Mouse (Mus musculus) thymus, adult 2 months (tissue): ENCODE results near the gene Trmt1. TPM values are rescaled to one million over a fixed set of nuclear protein-coding genes. Genes with fewer than 3 reads are reported as not detected.
"Not testable (repeated sequence)": the region's sequence is repeated elsewhere in the genome, so short reads cannot be mapped to it uniquely, and the experiment has no call there.

Source experiments
- DNase-seq: peaks from one replicate; pipeline ENCODE4 v3.0.0; 2021
- H3K27ac ChIP-seq: fragments of 200-500 bp; 2 replicates; pipeline ENCODE4 v1.5.1; 2012; ENCODE audit warnings: low read length, control low read depth; ENCODE audit not compliant: control insufficient read depth, insufficient read depth
- H3K27me3 ChIP-seq: fragments of 200-500 bp; 2 replicates; pipeline ENCODE4 v1.6.1; 2012; ENCODE audit warnings: mild to moderate bottlenecking, low read length, moderate library complexity, mixed read lengths; ENCODE audit not compliant: control insufficient read depth, insufficient read depth
- H3K36me3 ChIP-seq: fragments of 200-500 bp; 2 replicates; pipeline ENCODE4 v1.6.1; 2012; ENCODE audit warnings: mild to moderate bottlenecking, low read length, moderate library complexity; ENCODE audit not compliant: control insufficient read depth, insufficient read depth
- H3K4me1 ChIP-seq: fragments of 200-500 bp; replicated peaks from 2 replicates; pipeline ENCODE4 v1.6.1; 2012; ENCODE audit warnings: low read length; ENCODE audit not compliant: control insufficient read depth, insufficient read depth
- H3K4me3 ChIP-seq: fragments of 200-500 bp; 2 replicates; pipeline ENCODE4 v1.5.1; 2012; ENCODE audit warnings: mild to moderate bottlenecking, low read length, control low read depth, moderate library complexity; ENCODE audit not compliant: control insufficient read depth, insufficient read depth
- CTCF ChIP-seq: fragments of 200-500 bp; IDR thresholded peaks from 2 replicates; pipeline ENCODE4 v1.5.1; 2012; ENCODE audit warnings: mild to moderate bottlenecking, control low read depth, low read length, moderate library complexity, borderline replicate concordance; ENCODE audit not compliant: control insufficient read depth, poor library complexity, insufficient read depth; ENCODE audit errors: extremely low read depth
- POLR2A ChIP-seq: fragments of 200-500 bp; IDR thresholded peaks from 2 replicates; pipeline ENCODE4 v1.6.1; 2012; ENCODE audit warnings: mild to moderate bottlenecking, low read length, control low read depth, moderate library complexity; ENCODE audit not compliant: control insufficient read depth, poor library complexity, insufficient read depth; ENCODE audit errors: extremely low read depth
- WGBS: fragments of 180-500 bp; shearing (Covaris S2); methylation state at CpG from one replicate; pipeline ENCODE4 v1.1.7; 2018; 5-methylcytosine and 5-hydroxymethylcytosine counted together
- polyA plus RNA-seq: library from polyadenylated mRNA; depleted of rRNA; stranded (reverse); fragments of >200 nt; gene quantifications from 2 replicates; pipeline ENCODE4 v1.2.3, GENCODE M21; 2012

The Trmt1 gene
- polyA plus RNA-seq, 1 experiment: 169 TPM

DNA sequence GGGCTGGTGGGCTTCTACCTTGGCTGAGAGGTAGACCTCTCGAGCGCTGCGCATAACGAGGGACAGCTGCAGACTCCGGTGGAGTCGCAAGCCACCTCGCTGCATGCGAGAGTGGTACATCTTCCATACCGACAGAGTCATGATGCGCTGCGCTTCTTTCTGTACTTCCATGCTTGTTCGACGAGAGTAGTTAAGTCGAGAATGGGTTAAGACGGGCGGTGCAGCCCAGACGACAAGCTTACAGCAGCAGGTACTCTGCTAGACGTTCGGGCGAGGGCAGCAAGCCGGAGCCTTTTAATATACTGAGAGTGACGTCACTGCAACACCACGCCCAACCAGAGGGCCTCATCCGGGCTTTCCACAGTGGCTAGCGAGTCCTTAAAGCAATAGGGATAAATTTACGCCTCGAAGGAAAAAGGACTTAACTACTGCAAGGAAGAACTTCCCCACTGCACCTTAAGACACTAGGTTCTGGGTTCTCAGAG lies 23.5 kb upstream of the Trmt1 start, which contains the start of gene Ier2:
TSS of gene Ier2 (minus strand) at position 272 of the 485 bp plus-strand sequence.
- no peak for TF ChIP-seq CTCF
- peak; percentile 98 for TF ChIP-seq POLR2A
- peak within 1 kb of the TSS; percentile 91 for H3K27ac ChIP-seq
- H3K27me3 ChIP-seq: no peaks in the 10 kb centered on the region
- H3K4me3 ChIP-seq: peak within 1 kb of the TSS; percentile 77
- peak; percentile 88 for DNase-seq
- no peaks in the 10 kb centered on the region for H3K36me3 ChIP-seq
- under 1% methylated on average over 27 of the region's 27 CpGs for WGBS
- peaks cover 26% of the 10 kb centered on the region for H3K4me1 ChIP-seq

DNA sequence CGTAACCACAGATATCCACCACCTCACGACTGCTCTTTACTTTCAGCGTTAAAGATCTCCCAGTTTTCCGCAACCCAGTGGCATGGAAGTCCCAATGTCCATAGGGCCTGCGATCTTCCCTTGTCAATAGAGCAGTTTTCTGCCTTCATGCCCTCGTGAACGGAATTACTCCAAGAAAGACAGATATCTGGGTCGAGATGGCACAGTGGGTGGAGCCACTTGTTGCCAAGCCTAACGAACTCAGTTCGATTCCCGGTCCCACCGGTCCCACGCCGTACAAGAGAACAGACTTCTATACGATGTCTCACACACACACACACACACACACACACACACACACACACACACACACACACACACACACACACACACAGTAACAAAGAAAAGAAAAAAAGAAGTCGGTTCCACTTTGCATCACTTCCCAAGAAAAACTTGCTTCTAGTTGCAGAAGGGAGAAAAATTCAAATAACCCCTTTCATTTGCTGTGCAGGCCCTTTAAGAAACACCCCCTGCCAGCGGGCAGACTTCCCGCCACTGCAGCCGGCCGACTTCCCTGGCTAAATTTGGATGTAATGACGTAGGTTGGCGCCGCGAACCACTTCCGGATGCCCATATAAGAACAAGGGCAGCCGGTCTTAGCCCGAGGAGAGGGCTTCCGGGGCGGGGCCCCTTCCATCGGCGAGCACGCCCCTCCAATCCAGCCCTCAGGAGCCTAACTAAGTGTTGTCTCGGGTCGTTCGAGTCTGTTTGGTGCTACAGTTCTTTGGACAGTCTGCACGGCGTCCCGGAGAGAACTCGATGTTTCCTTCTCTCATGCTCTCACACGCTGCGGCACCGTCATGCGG lies 22.4 kb upstream of the Trmt1 start:
- H3K4me3 ChIP-seq: peak overlapping the region; percentile 77
- peak overlapping the region; percentile 85 for H3K27ac ChIP-seq
- H3K27me3 ChIP-seq: no peaks in the 10 kb centered on the region
- no peaks in the 10 kb centered on the region for H3K36me3 ChIP-seq
- DNase-seq: peak; percentile 93
- TF ChIP-seq CTCF (0 out of 2 replicates have a peak, but pooled peaks have one; percentile 40), POLR2A (peak; percentile 70; the same call in 1 of the 2 replicates)
- H3K4me1 ChIP-seq: peaks cover 26% of the 10 kb centered on the region
- WGBS: 3% methylated on average over 43 of the region's 43 CpGs

DNA sequence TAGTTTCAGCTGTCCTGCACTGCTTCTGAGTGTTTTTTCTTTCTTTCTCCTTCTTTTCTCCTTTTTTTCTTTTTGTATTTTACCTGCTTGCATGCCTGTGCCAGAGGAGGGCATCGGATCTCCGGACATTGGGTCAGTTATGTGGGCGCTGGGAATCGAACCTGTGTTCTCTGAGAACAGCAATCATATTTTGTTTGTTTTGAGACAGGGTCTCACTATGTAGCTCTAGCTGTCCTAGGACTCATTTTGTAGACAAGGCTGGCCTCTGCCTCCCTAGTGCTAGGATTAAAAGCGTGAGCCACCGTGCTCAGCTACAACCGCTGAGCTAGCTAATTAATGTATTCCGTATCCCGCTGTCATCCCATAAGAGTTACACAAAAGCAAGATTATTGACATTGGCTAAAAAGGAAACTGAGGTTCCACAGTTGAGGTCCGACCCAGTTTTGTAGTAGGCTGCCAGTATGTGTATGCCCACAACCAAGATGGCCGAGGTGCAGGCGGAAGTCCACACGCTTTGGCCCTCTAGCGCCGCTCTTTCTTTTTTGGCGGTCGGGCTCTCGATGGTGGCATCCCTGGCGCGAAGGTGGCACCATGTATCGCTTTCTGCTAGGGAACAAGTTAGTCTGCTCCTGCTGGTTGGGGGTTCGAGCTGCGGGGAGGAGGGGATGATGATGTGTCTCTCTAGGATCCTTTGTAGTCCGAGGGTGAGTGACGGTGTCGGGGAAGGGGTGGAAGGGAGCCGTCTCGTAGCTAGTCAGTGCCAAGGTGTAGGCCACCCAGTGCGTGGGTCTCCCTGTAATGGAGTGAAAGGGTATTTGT lies 21.3 kb upstream of the Trmt1 start:
- WGBS: under 1% methylated on average over 29 of the region's 29 CpGs
- H3K4me1 ChIP-seq: peaks cover 25% of the 10 kb centered on the region
- no peaks in the 10 kb centered on the region for H3K36me3 ChIP-seq
- DNase-seq: peak; percentile 73
- H3K27ac ChIP-seq: peak overlapping the region; percentile 85
- H3K27me3 ChIP-seq: no peaks in the 10 kb centered on the region
- TF ChIP-seq POLR2A: no peak; the same call in 1 of the 2 replicates
- TF ChIP-seq CTCF: peak; percentile 27; the same call in 1 of the 2 replicates
- peak overlapping the region; percentile 77 for H3K4me3 ChIP-seq

DNA sequence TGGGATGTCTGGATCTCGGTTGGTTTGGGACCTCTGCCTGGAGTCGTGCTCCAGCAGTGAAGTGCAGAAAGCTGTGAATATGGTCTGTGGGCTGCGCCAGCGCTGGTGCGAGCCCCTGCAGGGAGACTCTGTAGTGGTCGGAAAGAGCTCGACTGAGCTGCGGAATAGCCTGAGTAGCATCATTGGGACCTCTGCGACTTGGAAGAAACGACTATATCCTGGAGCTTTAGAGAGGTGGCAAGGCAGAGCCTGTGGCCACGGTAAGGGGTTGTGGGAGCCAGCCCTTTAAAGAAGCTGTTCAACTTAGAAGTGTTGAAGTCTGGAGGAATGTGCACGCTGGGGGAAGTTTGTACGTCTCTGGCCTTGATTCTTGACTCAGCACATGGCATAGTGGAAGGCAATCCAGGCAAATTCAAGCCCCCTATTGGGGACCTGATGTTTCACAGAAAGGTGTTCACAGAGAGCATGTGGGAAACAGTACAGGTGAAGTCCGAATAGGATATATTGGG lies 20.7 kb upstream of the Trmt1 start:
- Histone ChIP-seq H3K27ac (peak overlapping the region; percentile 23; the same call in 1 of the 2 replicates), H3K4me1 (peaks cover 18% of the 10 kb centered on the region), H3K27me3 (no peaks in the 10 kb centered on the region), H3K4me3 (peak overlapping the region; percentile 77), H3K36me3 (no peaks in the 10 kb centered on the region)
- DNase-seq: no peak
- WGBS: 3% methylated on average over 14 of the region's 14 CpGs
- TF ChIP-seq CTCF (no peak; the same call in 1 of the 2 replicates), POLR2A (no peak; the same call in 1 of the 2 replicates)

DNA sequence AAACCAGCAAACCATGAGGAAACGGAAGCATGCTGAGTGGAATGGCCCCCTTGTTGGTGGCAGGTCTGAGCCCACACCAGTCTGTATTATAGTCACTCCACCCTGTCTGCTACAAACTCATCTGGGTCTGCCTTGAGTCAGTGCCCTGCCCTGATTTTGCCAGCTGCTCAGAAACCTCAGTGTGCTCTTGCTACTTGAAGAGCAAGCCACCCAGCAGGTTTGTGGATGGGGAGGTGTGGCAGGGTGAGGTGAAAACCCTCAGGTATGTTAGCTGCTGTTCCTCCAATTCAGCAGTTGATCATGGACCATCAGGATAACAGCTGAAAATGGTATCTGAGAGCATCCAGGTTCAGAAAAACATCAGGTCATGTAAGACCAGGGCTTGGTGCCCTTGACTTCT lies 18.0 kb upstream of the Trmt1 start:
- Histone ChIP-seq H3K4me3 (no peak overlapping the region), H3K27ac (no peak overlapping the region), H3K4me1 (peaks cover 11% of the 10 kb centered on the region), H3K27me3 (no peaks in the 10 kb centered on the region), H3K36me3 (peaks cover 5% of the 10 kb centered on the region; the same call in 1 of the 2 replicates)
- WGBS: 97% methylated on average over 1 of the region's 1 CpGs
- TF ChIP-seq POLR2A (no peak), CTCF (no peak)
- no peak for DNase-seq

DNA sequence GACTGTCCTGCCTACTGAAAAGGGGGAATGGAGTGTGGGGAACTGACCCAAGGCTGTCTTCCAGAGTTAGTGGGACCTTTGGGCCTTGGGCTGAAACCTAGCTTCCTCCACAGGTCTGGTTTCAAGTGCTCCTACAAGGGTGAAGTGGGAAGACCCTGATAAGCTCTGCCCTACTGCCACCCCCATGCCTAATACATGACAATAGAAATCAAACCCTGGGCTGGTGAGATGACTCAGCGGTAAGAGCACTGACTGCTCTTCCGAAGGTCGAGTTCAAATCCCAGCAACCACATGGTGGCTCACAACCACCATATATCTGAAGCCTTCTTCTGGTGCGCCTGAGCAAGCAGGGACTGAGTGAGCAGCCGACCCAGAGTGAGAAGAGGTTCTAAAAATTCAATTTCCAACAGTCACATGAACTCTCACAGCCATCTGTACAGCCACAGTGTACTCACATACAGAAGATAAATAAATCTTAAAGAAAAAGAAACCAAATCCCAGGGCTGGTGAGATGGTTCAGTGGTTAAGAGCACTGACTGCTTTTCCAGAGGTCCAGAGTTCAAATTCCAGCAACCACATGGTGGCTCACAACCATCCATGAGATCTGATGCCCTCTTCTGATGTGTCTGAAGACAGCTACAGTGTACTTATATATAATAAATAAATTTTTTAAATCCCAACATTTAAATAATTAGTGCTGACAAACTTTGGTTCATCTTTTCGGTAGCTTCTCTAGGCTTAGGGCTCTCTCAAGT lies 17.2 kb upstream of the Trmt1 start:
- Histone ChIP-seq H3K4me1 (peaks cover 6% of the 10 kb centered on the region), H3K36me3 (peaks cover 9% of the 10 kb centered on the region; the same call in 1 of the 2 replicates), H3K27ac (no peak overlapping the region), H3K27me3 (no peaks in the 10 kb centered on the region), H3K4me3 (no peak overlapping the region)
- WGBS: 77% methylated on average over 6 of the region's 6 CpGs
- no peak for TF ChIP-seq CTCF
- no peak for TF ChIP-seq POLR2A
- no peak for DNase-seq

DNA sequence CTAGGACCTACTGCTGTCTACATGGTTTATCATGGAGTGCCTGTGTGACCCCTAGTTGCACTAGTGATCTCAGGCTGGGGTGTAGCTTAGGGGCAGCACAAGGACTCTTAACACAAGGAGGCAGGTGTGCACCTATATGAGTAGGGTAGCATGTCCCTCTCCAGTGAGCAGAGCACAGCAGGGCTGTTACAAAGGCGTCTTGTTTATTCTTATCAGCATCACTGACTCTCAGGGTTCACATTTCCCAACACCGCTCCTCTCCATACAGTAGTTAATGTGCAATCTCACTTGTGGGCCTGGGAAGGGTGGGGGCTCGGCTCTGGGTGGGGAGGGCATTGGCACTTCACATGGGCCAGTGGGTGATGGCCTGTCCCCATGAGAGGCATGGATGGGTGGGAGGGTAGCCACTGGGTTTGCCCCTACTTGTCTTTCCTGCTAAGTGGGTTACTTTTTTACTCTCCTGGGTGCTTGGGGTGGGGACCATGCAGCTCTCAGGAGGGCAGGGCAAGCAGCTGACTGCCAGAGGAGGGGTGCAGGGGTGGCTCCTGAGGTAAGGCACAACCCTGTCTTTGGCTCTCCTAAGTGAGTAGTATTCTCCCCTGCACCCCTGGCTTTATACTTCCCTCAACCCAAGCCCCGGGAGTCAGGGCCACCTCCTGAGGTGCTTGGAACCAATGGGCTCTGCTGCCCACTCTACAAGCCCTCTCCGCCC lies 15.7 kb upstream of the Trmt1 start:
- H3K36me3 ChIP-seq: peaks cover 22% of the 10 kb centered on the region
- not testable (repeated sequence) for H3K4me1 ChIP-seq, H3K27me3 ChIP-seq, H3K4me3 ChIP-seq, DNase-seq, H3K27ac ChIP-seq
- 94% methylated on average over 5 of the region's 5 CpGs for WGBS
